Mouse (Mus musculus): Measurements from ENCODE around the gene Arhgef3.

DNA sequence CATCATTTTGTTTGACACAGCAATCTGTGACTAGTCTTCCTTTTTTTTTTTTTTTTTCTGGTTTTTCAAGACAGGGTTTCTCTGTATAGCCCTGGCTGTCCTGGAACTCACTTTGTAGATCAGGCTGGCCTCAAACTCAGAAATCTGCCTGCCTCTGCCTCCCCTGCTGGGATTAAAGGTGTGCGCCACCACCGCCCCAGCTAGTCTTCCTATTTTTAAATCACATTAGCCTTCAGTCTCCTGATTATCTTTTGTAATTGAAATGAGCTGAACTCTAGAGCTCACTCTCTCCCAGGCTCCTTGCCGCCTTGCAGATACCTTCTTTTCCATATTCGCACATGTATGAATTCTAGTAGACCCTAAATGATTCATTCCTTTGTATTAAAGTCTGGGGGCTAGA is 234.0 kb downstream of the Arhgef3 start:
- no peak for TF ChIP-seq CTCF (IDR thresholded peaks at IDR 0.05; ENCODE audit: low read depth)
- TF ChIP-seq EP300 (IDR thresholded peaks at IDR 0.05; ENCODE audit: low read depth) = no peak
